Mouse (Mus musculus) lung, embryonic 15.5 days (tissue): ENCODE measurements around the gene Palld. TPM values are rescaled to one million over a fixed set of nuclear protein-coding genes. Genes with fewer than 3 reads are reported as not detected.
A peak's percentile ranks its signal among the peaks of the same experiment; 100 is the strongest.

Source experiments
- ATAC-seq: fragments of 200-750 bp; cut with Nextera tagmentation; 2 replicates; pipeline ENCODE4 v1.8.0; 2017; ENCODE audit warnings: moderate number of reproducible peaks, borderline replicate concordance; ENCODE audit not compliant: low FRiP score, low TSS enrichment; ENCODE audit errors: extremely low read depth
- H3K27ac ChIP-seq: fragments of 300-500 bp; sonication (generic); 2 replicates; pipeline ENCODE4 v1.5.1; 2015; ENCODE audit warnings: moderate library complexity, mild to moderate bottlenecking, inconsistent platforms
- H3K27me3 ChIP-seq: fragments of 300-500 bp; sonication (generic); 2 replicates; pipeline ENCODE4 v1.6.1; 2015; ENCODE audit warnings: inconsistent platforms
- H3K36me3 ChIP-seq: fragments of 300-500 bp; sonication (generic); 2 replicates; pipeline ENCODE4 v1.6.1; 2015; ENCODE audit warnings: inconsistent platforms
- H3K4me1 ChIP-seq: fragments of 300-500 bp; sonication (generic); 2 replicates; pipeline ENCODE4 v1.6.1; 2015; ENCODE audit warnings: inconsistent platforms
- H3K4me2 ChIP-seq: fragments of 300-500 bp; sonication (generic); 2 replicates; pipeline ENCODE4 v1.6.1; 2015; ENCODE audit warnings: inconsistent platforms, mild to moderate bottlenecking, moderate library complexity
- H3K4me3 ChIP-seq: fragments of 300-500 bp; sonication (generic); 2 replicates; pipeline ENCODE4 v1.5.1; 2015; ENCODE audit warnings: mild to moderate bottlenecking, inconsistent platforms
- H3K9ac ChIP-seq: fragments of 300-500 bp; sonication (generic); 2 replicates; pipeline ENCODE4 v1.6.1; 2015; ENCODE audit warnings: inconsistent platforms
- H3K9me3 ChIP-seq: fragments of 300-500 bp; sonication (generic); 2 replicates; pipeline ENCODE4 v1.6.1; 2016; ENCODE audit warnings: inconsistent platforms
- WGBS: fragments of 180-500 bp; shearing (Covaris S2); methylation state at CpG from one replicate; pipeline ENCODE4 v1.1.7; 2015; 5-methylcytosine and 5-hydroxymethylcytosine counted together
- polyA plus RNA-seq: library from polyadenylated mRNA; unstranded; fragments of >200 nt; fragmentation: Nextera tagmentation; extraction: Ambion mirVana; gene quantifications from 2 replicates; pipeline ENCODE4 v1.2.1, GENCODE M21; 2015

The Palld gene
- polyA plus RNA-seq, 1 experiment from 2014 or later, result 96.5 TPM

DNA sequence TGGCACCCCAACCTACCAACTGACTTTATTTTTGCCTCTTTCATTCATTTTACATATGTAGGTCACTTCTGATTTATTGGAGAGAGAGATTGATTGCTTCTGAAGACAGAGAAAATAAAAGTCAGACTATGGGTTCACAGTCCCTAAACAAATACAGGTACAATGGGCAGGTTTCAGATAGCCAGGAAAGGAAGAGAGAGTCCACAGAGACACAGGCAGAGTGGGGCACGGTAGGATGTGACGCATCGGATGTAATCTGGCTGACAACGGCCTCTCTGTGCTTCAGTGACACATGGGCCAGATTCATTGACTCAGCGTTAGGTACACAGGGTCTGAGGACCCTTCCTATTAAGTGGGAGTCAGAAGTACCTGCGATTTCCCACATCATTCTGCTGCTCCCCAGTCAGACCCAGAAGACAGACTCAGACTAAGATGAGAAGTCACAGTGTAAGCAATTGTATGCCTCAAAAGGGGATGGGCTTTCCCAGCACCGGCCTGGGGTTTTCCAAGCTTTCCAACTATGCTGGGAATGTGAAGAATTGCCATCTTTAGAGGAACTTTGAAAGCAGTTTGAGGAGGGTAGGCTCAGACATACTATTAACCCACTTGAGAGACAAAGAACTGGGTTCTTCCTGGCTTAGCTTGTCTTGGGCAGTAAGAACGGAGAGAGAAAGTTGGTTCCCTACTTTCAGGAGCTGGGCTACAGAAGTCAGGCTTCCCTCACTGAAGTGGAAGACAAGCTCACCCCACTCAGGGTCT, 329.1 kb downstream of the Palld start:
- no peak overlapping the region for H3K4me2 ChIP-seq
- peaks cover 46% of the 10 kb centered on the region for H3K4me1 ChIP-seq
- no peak overlapping the region for H3K4me3 ChIP-seq
- no peak overlapping the region for H3K9ac ChIP-seq
- H3K9me3 ChIP-seq, result no peaks in the 10 kb centered on the region
- ATAC-seq, result peak; percentile 26; the same call in 1 of the 2 replicates
- WGBS, result 44% methylated on average over 8 of the region's 8 CpGs
- H3K36me3 ChIP-seq, result 0 out of 2 replicates have a peak, but pooled peaks cover 7% of the 10 kb centered on the region
- H3K27me3 ChIP-seq, result no peaks in the 10 kb centered on the region
- peak overlapping the region; percentile 22; the same call in 1 of the 2 replicates for H3K27ac ChIP-seq

GRCm38 (mm10) chr8:61572697-61573096, 329.8 kb downstream of the Palld start:
- Histone ChIP-seq H3K4me2 (no peak overlapping the region), H3K27ac (no peak overlapping the region), H3K4me3 (no peak overlapping the region), H3K4me1 (peaks cover 46% of the 10 kb centered on the region), H3K9ac (no peak overlapping the region), H3K27me3 (no peaks in the 10 kb centered on the region), H3K9me3 (no peaks in the 10 kb centered on the region), H3K36me3 (0 out of 2 replicates have a peak, but pooled peaks cover 4% of the 10 kb centered on the region)
- no peak for ATAC-seq
- 44% methylated on average over 6 of the region's 6 CpGs for whole genome bisulfite sequencing

DNA sequence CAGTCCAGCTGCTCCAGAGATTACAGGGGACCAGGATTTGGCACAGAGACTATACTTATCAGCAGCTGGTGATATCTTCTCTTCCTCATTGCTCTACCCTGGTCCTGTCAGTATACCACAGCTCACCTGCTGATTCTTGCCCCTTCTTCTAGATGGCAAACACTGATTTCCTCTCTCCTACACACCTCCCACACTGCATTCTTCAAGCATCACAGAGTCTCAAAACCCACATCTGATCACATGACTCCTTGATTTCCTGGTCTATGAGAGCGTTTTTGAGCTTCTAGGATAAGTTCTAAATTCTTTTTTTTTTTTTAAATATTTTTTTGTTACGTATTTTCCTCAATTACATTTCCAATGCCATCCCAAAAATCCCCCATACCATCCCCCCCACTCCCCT, 331.9 kb downstream of the Palld start:
- no peak for ATAC-seq
- WGBS, result 92% methylated on average over 2 of the region's 2 CpGs
- Histone ChIP-seq H3K9me3 (no peaks in the 10 kb centered on the region), H3K27ac (no peak overlapping the region), H3K27me3 (no peaks in the 10 kb centered on the region), H3K4me1 (peaks cover 42% of the 10 kb centered on the region), H3K4me2 (no peak overlapping the region), H3K9ac (no peak overlapping the region), H3K36me3 (no peaks in the 10 kb centered on the region), H3K4me3 (no peak overlapping the region)

- Histone ChIP-seq H3K27ac (no peak overlapping the region), H3K4me1 (peaks cover 35% of the 10 kb centered on the region)
- 59% methylated on average over 4 of the region's 4 CpGs for WGBS
These were observed 332.8 kb downstream of the Palld start for GRCm38 (mm10) chr8:61569721-61570120.

DNA sequence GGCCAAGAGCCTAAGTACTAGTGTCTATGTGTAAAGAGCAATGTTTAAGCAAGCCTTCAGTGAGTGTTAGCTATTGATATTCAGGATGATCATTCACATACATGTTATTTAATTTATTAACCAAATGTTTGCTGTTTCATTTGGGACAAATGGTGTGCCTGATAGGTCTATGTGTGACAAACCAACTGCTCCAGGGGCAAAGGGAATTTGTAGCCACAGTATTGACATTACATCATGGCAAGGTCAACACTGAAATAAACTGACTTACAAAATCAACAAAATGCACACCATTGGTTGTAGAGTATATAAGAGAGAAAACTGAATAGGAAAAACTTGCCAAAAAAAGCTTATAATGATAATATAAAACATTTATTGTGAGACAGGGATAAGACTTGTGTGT, 333.3 kb downstream of the Palld start:
- ATAC-seq, result no peak

More at GRCm38 (mm10) chr8:61569721-61570120, 332.8 kb downstream of the Palld start:
- H3K36me3 ChIP-seq, result no peaks in the 10 kb centered on the region
- no peak overlapping the region for H3K4me2 ChIP-seq
- H3K4me3 ChIP-seq, result no peak overlapping the region
- ATAC-seq, result no peak
- H3K9me3 ChIP-seq, result no peaks in the 10 kb centered on the region
- H3K27me3 ChIP-seq, result no peaks in the 10 kb centered on the region
- no peak overlapping the region for H3K9ac ChIP-seq

GRCm38 (mm10) chr8:61563378-61563777, 339.1 kb downstream of the Palld start:
- no peak overlapping the region for H3K4me3 ChIP-seq
- H3K9ac ChIP-seq, result no peak overlapping the region
- H3K27me3 ChIP-seq, result no peaks in the 10 kb centered on the region
- H3K4me1 ChIP-seq, result peaks cover 23% of the 10 kb centered on the region
- no peak overlapping the region for H3K27ac ChIP-seq
- H3K9me3 ChIP-seq, result no peaks in the 10 kb centered on the region
- 55% methylated on average over 4 of the region's 4 CpGs for WGBS
- no peak for ATAC-seq
- no peaks in the 10 kb centered on the region for H3K36me3 ChIP-seq
- H3K4me2 ChIP-seq, result no peak overlapping the region

More for the DNA sequence above, 333.3 kb downstream of the Palld start:
- Histone ChIP-seq H3K9me3 (no peaks in the 10 kb centered on the region), H3K36me3 (no peaks in the 10 kb centered on the region), H3K27ac (no peak overlapping the region), H3K27me3 (no peaks in the 10 kb centered on the region), H3K4me1 (peaks cover 30% of the 10 kb centered on the region), H3K4me3 (no peak overlapping the region), H3K9ac (no peak overlapping the region), H3K4me2 (no peak overlapping the region)

DNA sequence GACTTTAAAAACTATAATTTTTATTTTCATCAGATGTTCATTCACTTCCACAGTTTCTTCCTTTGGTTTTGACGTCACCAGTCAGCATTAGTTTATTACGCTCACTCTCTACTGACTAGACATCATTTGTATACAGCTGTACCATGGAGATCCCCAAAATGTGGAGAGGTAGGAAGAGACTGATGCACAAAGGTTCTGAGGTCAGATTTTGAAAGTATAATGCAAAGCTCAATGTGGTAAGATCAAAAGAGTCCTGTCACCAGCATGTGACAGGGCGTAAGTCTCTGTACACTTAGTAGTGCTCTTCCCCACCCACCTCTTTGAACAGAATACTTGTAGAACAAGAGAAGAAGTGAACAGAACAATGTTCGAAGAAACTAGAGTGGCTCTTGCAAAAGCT, 339.9 kb downstream of the Palld start:
- Histone ChIP-seq H3K9ac (no peak overlapping the region), H3K4me1 (peaks cover 24% of the 10 kb centered on the region), H3K27me3 (no peaks in the 10 kb centered on the region), H3K4me2 (no peak overlapping the region), H3K27ac (no peak overlapping the region), H3K4me3 (no peak overlapping the region), H3K36me3 (no peaks in the 10 kb centered on the region), H3K9me3 (no peaks in the 10 kb centered on the region)
- WGBS, result 83% methylated on average over 4 of the region's 4 CpGs
- no peak for ATAC-seq

DNA sequence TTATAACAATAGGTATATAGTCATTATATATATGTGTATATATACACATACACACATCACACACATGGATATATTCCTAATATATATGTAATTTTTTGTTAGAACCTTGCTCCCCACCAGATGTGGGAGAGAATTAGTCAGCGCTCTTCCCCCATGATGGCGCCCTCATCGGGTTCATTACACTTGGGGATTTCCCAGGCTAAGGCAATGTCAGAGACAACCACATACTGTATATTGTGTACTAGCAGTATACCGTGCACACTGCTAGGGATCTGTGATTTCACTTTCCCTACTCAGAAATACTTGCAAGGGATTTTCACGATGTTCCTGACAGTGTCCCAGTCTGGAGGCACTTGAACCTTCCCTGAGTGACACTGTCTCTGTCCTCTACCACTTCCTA, 341.3 kb downstream of the Palld start:
- Histone ChIP-seq H3K9ac (no peak overlapping the region), H3K4me2 (no peak overlapping the region), H3K4me1 (peaks cover 27% of the 10 kb centered on the region), H3K9me3 (no peaks in the 10 kb centered on the region), H3K36me3 (no peaks in the 10 kb centered on the region), H3K27me3 (no peaks in the 10 kb centered on the region), H3K4me3 (no peak overlapping the region), H3K27ac (no peak overlapping the region)
- 95% methylated on average over 5 of the region's 5 CpGs for WGBS
- no peak for ATAC-seq

- 89% methylated on average over 4 of the region's 4 CpGs for WGBS
- Histone ChIP-seq H3K4me1 (peaks cover 37% of the 10 kb centered on the region), H3K27ac (peak overlapping the region; percentile 41; the same call in 1 of the 2 replicates), H3K36me3 (no peaks in the 10 kb centered on the region), H3K4me2 (no peak overlapping the region), H3K4me3 (no peak overlapping the region), H3K27me3 (no peaks in the 10 kb centered on the region), H3K9me3 (no peaks in the 10 kb centered on the region), H3K9ac (no peak overlapping the region)
- no peak for ATAC-seq
These were observed 342.5 kb downstream of the Palld start for GRCm38 (mm10) chr8:61559979-61560378.

- H3K27me3 ChIP-seq, result no peaks in the 10 kb centered on the region
- H3K4me2 ChIP-seq, result no peak overlapping the region
- no peaks in the 10 kb centered on the region for H3K9me3 ChIP-seq
- peaks cover 41% of the 10 kb centered on the region for H3K4me1 ChIP-seq
- WGBS, result 45% methylated on average over 5 of the region's 5 CpGs
- no peak overlapping the region for H3K4me3 ChIP-seq
- H3K36me3 ChIP-seq, result no peaks in the 10 kb centered on the region
- peak overlapping the region; percentile 41; the same call in 1 of the 2 replicates for H3K27ac ChIP-seq
- no peak for ATAC-seq
- no peak overlapping the region; the same call in 1 of the 2 replicates for H3K9ac ChIP-seq
These were observed 343.0 kb downstream of the Palld start for GRCm38 (mm10) chr8:61559450-61559849.

DNA sequence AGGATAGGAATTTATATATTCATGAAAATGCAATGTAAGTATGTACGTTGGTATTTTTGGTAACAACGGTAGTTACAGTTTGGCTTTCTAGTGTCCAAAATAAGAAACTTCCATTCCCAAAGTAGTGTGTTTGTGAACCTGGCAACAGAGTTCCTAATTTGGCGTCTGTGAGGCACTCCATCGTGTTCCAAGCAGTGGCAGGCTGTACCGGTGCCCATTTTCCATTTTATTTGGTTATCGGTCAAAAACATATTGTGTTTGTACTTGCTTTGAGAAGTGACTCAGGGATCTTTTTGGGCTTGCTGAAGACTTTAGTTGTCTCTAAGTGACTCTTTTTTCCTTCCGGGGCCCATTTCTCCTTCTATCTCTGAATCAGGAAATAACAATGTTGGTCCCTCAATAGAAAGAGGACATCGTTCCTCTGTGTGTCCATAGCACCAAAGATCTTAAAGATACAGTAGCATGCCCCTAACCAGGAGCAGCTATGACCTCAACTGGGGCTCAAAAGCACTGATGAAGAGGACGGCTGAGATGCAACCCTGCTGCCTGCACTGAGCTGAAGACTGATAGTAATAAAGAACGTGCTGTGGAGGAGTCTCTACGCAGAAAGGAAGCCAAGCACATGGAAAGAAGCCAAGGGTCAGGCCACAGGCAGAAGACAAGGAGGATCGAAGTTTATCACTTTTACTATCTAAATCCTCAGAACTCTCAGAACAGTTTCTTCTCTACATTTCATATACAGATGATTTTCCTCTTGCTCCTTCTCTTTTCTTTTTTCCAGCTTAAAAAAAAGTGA, 344.2 kb downstream of the Palld start:
- Histone ChIP-seq H3K4me3 (no peak overlapping the region), H3K9ac (no peak overlapping the region), H3K27ac (no peak overlapping the region), H3K9me3 (no peaks in the 10 kb centered on the region), H3K27me3 (no peaks in the 10 kb centered on the region), H3K4me1 (peaks cover 46% of the 10 kb centered on the region), H3K36me3 (no peaks in the 10 kb centered on the region), H3K4me2 (no peak overlapping the region)
- WGBS, result 69% methylated on average over 12 of the region's 12 CpGs
- ATAC-seq, result no peak

- Histone ChIP-seq H3K4me2 (no peak overlapping the region), H3K4me1 (peaks cover 51% of the 10 kb centered on the region), H3K36me3 (no peaks in the 10 kb centered on the region), H3K27me3 (no peaks in the 10 kb centered on the region), H3K27ac (no peak overlapping the region), H3K9ac (no peak overlapping the region), H3K9me3 (no peaks in the 10 kb centered on the region), H3K4me3 (no peak overlapping the region)
- ATAC-seq, result no peak
These were observed 345.5 kb downstream of the Palld start for GRCm38 (mm10) chr8:61557036-61557435.
